Mouse (Mus musculus): Measurements from ENCODE around the gene Tada3.

Gene Tada3

GRCm38 (mm10) chr6:113377496-113378385 lies at the start of gene Tada3, which contains the start of gene Arpc4:
Tada3 (minus strand) TSS chr6:113377883.
Arpc4 (plus strand) TSS chr6:113378115.
- peak; percentile 85 to 89 for DNase-seq (ENCODE audit: low spot score in 2 of 2)

- DNase-seq (ENCODE audit: low spot score in 2 of 2) = no peak
Observed at GRCm38 (mm10) chr6:113427397-113427796, 49.7 kb upstream of the Tada3 start.

GRCm38 (mm10) chr6:113426696-113427095 lies 49.0 kb upstream of the Tada3 start:
- no peak for DNase-seq (ENCODE audit: low spot score in 2 of 2)

GRCm38 (mm10) chr6:113424187-113424586 lies 46.5 kb upstream of the Tada3 start:
- no peak for DNase-seq (ENCODE audit: low spot score in 2 of 2)

- no peak for DNase-seq (ENCODE audit: low spot score in 2 of 2)
Observed at GRCm38 (mm10) chr6:113423000-113423399, 45.3 kb upstream of the Tada3 start.

- DNase-seq (ENCODE audit: low spot score in 2 of 2) = peak; percentile 97
Observed at GRCm38 (mm10) chr6:113419199-113419587, 41.5 kb upstream of the Tada3 start, which contains the start of gene Rpusd3. Rpusd3 (minus strand) TSS chr6:113419340.

GRCm38 (mm10) chr6:113418441-113419198 lies 40.9 kb upstream of the Tada3 start:
- no peak for DNase-seq (ENCODE audit: low spot score in 2 of 2)

GRCm38 (mm10) chr6:113416416-113416815 lies 38.7 kb upstream of the Tada3 start:
- no peak for DNase-seq (ENCODE audit: low spot score in 2 of 2)

- no peak for DNase-seq (ENCODE audit: low spot score in 2 of 2)
Observed at GRCm38 (mm10) chr6:113410001-113410400, 32.3 kb upstream of the Tada3 start.

GRCm38 (mm10) chr6:113406683-113407082 lies 29.0 kb upstream of the Tada3 start:
- no peak for DNase-seq (ENCODE audit: low spot score in 2 of 2)

- DNase-seq (ENCODE audit: low spot score in 2 of 2) = no peak
Observed at GRCm38 (mm10) chr6:113405483-113405882, 27.8 kb upstream of the Tada3 start.

GRCm38 (mm10) chr6:113404649-113405448 lies 27.2 kb upstream of the Tada3 start:
- no peak for DNase-seq (ENCODE audit: low spot score in 2 of 2)

- no peak for DNase-seq (ENCODE audit: low spot score in 2 of 2)
Observed at GRCm38 (mm10) chr6:113402094-113402493, 24.4 kb upstream of the Tada3 start.

- no peak for DNase-seq (ENCODE audit: low spot score in 2 of 2)
Observed at GRCm38 (mm10) chr6:113396270-113397030, 18.8 kb upstream of the Tada3 start.

- DNase-seq (ENCODE audit: low spot score in 2 of 2) = no peak
Observed at GRCm38 (mm10) chr6:113395501-113395900, 17.8 kb upstream of the Tada3 start.

- DNase-seq (ENCODE audit: low spot score in 2 of 2) = no peak
Observed at GRCm38 (mm10) chr6:113394811-113395210, 17.1 kb upstream of the Tada3 start.

GRCm38 (mm10) chr6:113393951-113394350 lies 16.3 kb upstream of the Tada3 start:
- no peak for DNase-seq (ENCODE audit: low spot score in 2 of 2)

- peak; percentile 13 to 31 for DNase-seq (ENCODE audit: low spot score in 2 of 2)
Observed at GRCm38 (mm10) chr6:113392387-113393071, 14.8 kb upstream of the Tada3 start.

- DNase-seq (ENCODE audit: low spot score in 2 of 2) = no peak
Observed at GRCm38 (mm10) chr6:113392015-113392386, 14.3 kb upstream of the Tada3 start.

- no peak for DNase-seq (ENCODE audit: low spot score in 2 of 2)
Observed at GRCm38 (mm10) chr6:113390715-113391114, 13.0 kb upstream of the Tada3 start.
